Mouse (Mus musculus) ES-Bruce4 (cell line): Measurements from ENCODE around the gene Gm10912. TPM values are rescaled to one million over a fixed set of nuclear protein-coding genes. Genes with fewer than 3 reads are reported as not detected.
"Not testable (repeated sequence)": the region's sequence is repeated elsewhere in the genome, so short reads cannot be mapped to it uniquely, and the experiment has no call there.

Experiments
- H3K27ac ChIP-seq: 2 replicates; pipeline ENCODE4 v1.5.1; 2012; ENCODE audit warnings: low read length, inconsistent platforms; ENCODE audit not compliant: insufficient read depth
- H3K27me3 ChIP-seq: 2 replicates; pipeline ENCODE4 v1.6.1; 2012; ENCODE audit warnings: mild to moderate bottlenecking, low read length, inconsistent platforms; ENCODE audit not compliant: control insufficient read depth, poor library complexity, insufficient read depth, severe bottlenecking
- H3K36me3 ChIP-seq: 2 replicates; pipeline ENCODE4 v1.6.1; 2012; ENCODE audit warnings: inconsistent platforms, mild to moderate bottlenecking, low read length, moderate library complexity; ENCODE audit not compliant: control insufficient read depth, poor library complexity, insufficient read depth, severe bottlenecking
- H3K4me1 ChIP-seq: one replicate; pipeline ENCODE4 v1.8.1; 2011; ENCODE audit warnings: low read length; ENCODE audit not compliant: control insufficient read depth, insufficient read depth
- H3K4me3 ChIP-seq: 2 replicates; pipeline ENCODE4 v1.5.1; 2011; ENCODE audit warnings: low read depth, mild to moderate bottlenecking, low read length
- H3K9ac ChIP-seq: 2 replicates; pipeline ENCODE4 v1.6.1; 2012; ENCODE audit warnings: low read depth, mild to moderate bottlenecking, inconsistent platforms; ENCODE audit not compliant: poor library complexity, severe bottlenecking
- H3K9me3 ChIP-seq: replicated peaks from 2 replicates; pipeline ENCODE4 v1.6.1; 2012; ENCODE audit warnings: mild to moderate bottlenecking, low read length, inconsistent platforms; ENCODE audit not compliant: control insufficient read depth, poor library complexity, insufficient read depth, severe bottlenecking
- CTCF ChIP-seq: IDR thresholded peaks from one replicate; pipeline ENCODE4 v1.8.1; 2011; ENCODE audit warnings: low read depth, low read length
- EP300 ChIP-seq: IDR thresholded peaks from 2 replicates; pipeline ENCODE4 v1.6.1; 2011; ENCODE audit warnings: low read depth, low read length; ENCODE audit not compliant: insufficient read depth
- POLR2A ChIP-seq: IDR thresholded peaks from one replicate; pipeline ENCODE4 v1.8.1; 2011; ENCODE audit warnings: low read length; ENCODE audit not compliant: insufficient read depth
- polyA plus RNA-seq: library from polyadenylated mRNA; stranded (reverse); fragments of >200 nt; gene quantifications from 2 replicates; pipeline ENCODE4 v1.2.4, GENCODE M21; 2011; ENCODE audit warnings: low read depth; ENCODE audit not compliant: missing spikeins, insufficient read depth, insufficient read length

The Gm10912 gene
- polyA plus RNA-seq, 1 experiment, result not detected

- H3K27ac ChIP-seq, result no peak overlapping the region
- H3K9me3 ChIP-seq, result no peaks in the 10 kb centered on the region
- H3K4me3 ChIP-seq, result no peak overlapping the region
- H3K4me1 ChIP-seq, result no peaks in the 10 kb centered on the region
- no peaks in the 10 kb centered on the region for H3K36me3 ChIP-seq
- TF ChIP-seq CTCF (no peak), EP300 (no peak), POLR2A (no peak)
- H3K27me3 ChIP-seq, result no peaks in the 10 kb centered on the region
- no peak overlapping the region for H3K9ac ChIP-seq
Observed at GRCm38 (mm10) chr2:104059786-104060185, 5.8 kb upstream of the Gm10912 start.

- H3K9ac ChIP-seq, result no peak overlapping the region
- TF ChIP-seq EP300 (no peak), POLR2A (no peak), CTCF (no peak)
- no peak overlapping the region for H3K4me3 ChIP-seq
- H3K9me3 ChIP-seq, result no peaks in the 10 kb centered on the region
- no peaks in the 10 kb centered on the region for H3K4me1 ChIP-seq
- H3K36me3 ChIP-seq, result no peaks in the 10 kb centered on the region
- H3K27ac ChIP-seq, result no peak overlapping the region
- no peaks in the 10 kb centered on the region for H3K27me3 ChIP-seq
Observed at GRCm38 (mm10) chr2:104060996-104061395, 4.6 kb upstream of the Gm10912 start.

GRCm38 (mm10) chr2:104062665-104063064, 3.0 kb upstream of the Gm10912 start:
- H3K27me3 ChIP-seq, result no peaks in the 10 kb centered on the region
- TF ChIP-seq CTCF, result no peak
- H3K4me3 ChIP-seq, result no peak overlapping the region
- no peaks in the 10 kb centered on the region for H3K4me1 ChIP-seq
- H3K9ac ChIP-seq, result no peak overlapping the region
- no peaks in the 10 kb centered on the region for H3K9me3 ChIP-seq
- no peaks in the 10 kb centered on the region for H3K36me3 ChIP-seq
- H3K27ac ChIP-seq, result no peak overlapping the region

- Histone ChIP-seq H3K9me3 (no peaks in the 10 kb centered on the region), H3K9ac (no peak overlapping the region), H3K27me3 (no peaks in the 10 kb centered on the region), H3K4me1 (no peaks in the 10 kb centered on the region), H3K36me3 (no peaks in the 10 kb centered on the region), H3K4me3 (no peak overlapping the region), H3K27ac (no peak overlapping the region)
- TF ChIP-seq CTCF, result no peak
- no peak for TF ChIP-seq EP300
- TF ChIP-seq POLR2A, result no peak
Observed at GRCm38 (mm10) chr2:104064152-104064551, 1.5 kb upstream of the Gm10912 start.

- not testable (repeated sequence) for H3K4me1 ChIP-seq, H3K9ac ChIP-seq, H3K27me3 ChIP-seq, H3K9me3 ChIP-seq, H3K27ac ChIP-seq, H3K36me3 ChIP-seq, H3K4me3 ChIP-seq
Observed at GRCm38 (mm10) chr2:104068450-104068849, 2.8 kb downstream of the Gm10912 start, which contains the start of gene Gm10799. Gene Gm10799, minus strand, starts transcription at chr2:104068550.

GRCm38 (mm10) chr2:104069704-104070185, 4.1 kb downstream of the Gm10912 start, which contains the start of gene Cd59b:
Gene Cd59b, plus strand, starts transcription at chr2:104069849.
- H3K4me3 ChIP-seq, result peak within 1 kb of the TSS; percentile 78
- no peaks in the 10 kb centered on the region for H3K4me1 ChIP-seq
- TF ChIP-seq POLR2A (peak; percentile 27), CTCF (no peak)
- H3K9ac ChIP-seq, result peak within 1 kb of the TSS; percentile 55
- no peaks in the 10 kb centered on the region for H3K9me3 ChIP-seq
- H3K36me3 ChIP-seq, result no peaks in the 10 kb centered on the region
- peak within 1 kb of the TSS; percentile 85 for H3K27ac ChIP-seq
- H3K27me3 ChIP-seq, result no peaks in the 10 kb centered on the region

GRCm38 (mm10) chr2:104078285-104078684, 12.7 kb downstream of the Gm10912 start:
- H3K9me3 ChIP-seq, H3K4me3 ChIP-seq, H3K27ac ChIP-seq, H3K9ac ChIP-seq, H3K4me1 ChIP-seq, H3K36me3 ChIP-seq, H3K27me3 ChIP-seq: not testable (repeated sequence)

- H3K36me3 ChIP-seq, H3K27me3 ChIP-seq, H3K27ac ChIP-seq, H3K9ac ChIP-seq, H3K4me3 ChIP-seq, H3K4me1 ChIP-seq, H3K9me3 ChIP-seq: not testable (repeated sequence)
Observed at GRCm38 (mm10) chr2:104081436-104082050, 15.9 kb downstream of the Gm10912 start.
